Mouse (Mus musculus) lung, postnatal 0 days (tissue): ENCODE measurements around the gene Med20.

Experiments
- CTCF ChIP-seq: IDR thresholded peaks from 2 replicates; pipeline ENCODE4 v1.5.1; 2016; ENCODE audit warnings: antibody characterized with exemption, mild to moderate bottlenecking
- EP300 ChIP-seq: IDR thresholded peaks from 2 replicates; pipeline ENCODE4 v1.6.1; 2016; ENCODE audit warnings: antibody characterized with exemption, mild to moderate bottlenecking, control low read depth

DNA sequence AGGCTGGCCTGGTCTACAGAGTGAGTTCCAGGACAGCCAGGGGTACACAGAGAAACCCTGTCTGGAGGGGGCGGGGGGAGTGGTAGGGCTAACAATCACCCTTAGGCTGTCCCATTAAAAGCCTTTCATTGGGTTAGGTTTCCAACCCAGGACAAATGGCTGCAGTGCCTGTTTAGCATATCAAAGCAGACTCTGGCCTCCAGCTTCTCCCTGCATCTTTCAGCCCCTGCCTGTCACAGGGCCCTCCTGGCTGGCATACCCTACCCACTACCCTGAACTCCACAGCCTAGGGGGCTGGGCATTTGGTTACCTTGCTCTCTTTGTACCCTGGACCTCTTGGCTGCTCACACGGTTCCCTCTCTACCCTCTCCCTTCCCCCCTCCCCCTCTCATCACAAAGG, 45.2 kb upstream of the Med20 start:
- TF ChIP-seq CTCF (no peak), EP300 (no peak)
